Mouse (Mus musculus) liver, embryonic 14.5 days (tissue): ENCODE data around the gene Nop16. TPM values are rescaled to one million over a fixed set of nuclear protein-coding genes. Genes with fewer than 3 reads are reported as not detected.

Source experiments
- ATAC-seq: fragments of 200-750 bp; cut with Nextera tagmentation; 2 replicates; pipeline ENCODE4 v1.8.0; 2017; ENCODE audit warnings: moderate number of reproducible peaks, mild to moderate bottlenecking, moderate library complexity; ENCODE audit not compliant: insufficient read depth
- DNase-seq, 3 experiments: peaks; one replicate each; pipeline ENCODE4 v3.0.0-alpha.2; 2012 to 2013; ENCODE audit warnings: low read depth in 3 of 3, low spot score in 3 of 3
- H3K27ac ChIP-seq: fragments of 300-500 bp; sonication (generic); 2 replicates; pipeline ENCODE4 v1.5.1; 2014; ENCODE audit warnings: moderate library complexity, mild to moderate bottlenecking, control low read depth, inconsistent platforms
- H3K27me3 ChIP-seq: fragments of 300-500 bp; sonication (generic); 2 replicates; pipeline ENCODE4 v1.6.1; 2014; ENCODE audit warnings: mild to moderate bottlenecking, low read length, moderate library complexity; ENCODE audit not compliant: control insufficient read depth, insufficient read depth
- H3K36me3 ChIP-seq: fragments of 300-500 bp; sonication (generic); replicated peaks from 2 replicates; pipeline ENCODE4 v1.6.1; 2014; ENCODE audit warnings: low read depth; ENCODE audit not compliant: control insufficient read depth, insufficient read depth
- H3K4me1 ChIP-seq, 2 experiments: fragments of 200-500 bp in 1 of 2; fragments of 300-500 bp in 1 of 2; sonication (generic) in 1 of 2; replicated peaks; 2 replicates each; pipeline ENCODE4 v1.6.1; 2012 to 2014; ENCODE audit warnings: antibody characterized with exemption in 1 of 2, inconsistent platforms in 1 of 2, low read length in 1 of 2; ENCODE audit not compliant: control insufficient read depth in 2 of 2, insufficient read depth in 2 of 2
- H3K4me2 ChIP-seq: fragments of 300-500 bp; sonication (generic); 2 replicates; pipeline ENCODE4 v1.6.1; 2014; ENCODE audit warnings: low read depth, mild to moderate bottlenecking, control low read depth, moderate library complexity
- H3K4me3 ChIP-seq, 2 experiments: fragments of 200-500 bp in 1 of 2; fragments of 300-500 bp in 1 of 2; sonication (generic) in 1 of 2; 2 replicates each; pipeline ENCODE4 v1.5.1; 2012 to 2014; ENCODE audit warnings: low read depth in 2 of 2, low read length in 2 of 2, mild to moderate bottlenecking in 2 of 2, control low read depth in 1 of 2, inconsistent platforms in 1 of 2, moderate library complexity in 1 of 2; ENCODE audit not compliant: insufficient read depth in 1 of 2
- H3K9ac ChIP-seq: fragments of 300-500 bp; sonication (generic); replicated peaks from 2 replicates; pipeline ENCODE4 v1.6.1; 2014; ENCODE audit warnings: mild to moderate bottlenecking, control low read depth, moderate library complexity
- H3K9me3 ChIP-seq: fragments of 300-500 bp; sonication (generic); 2 replicates; pipeline ENCODE4 v1.6.1; 2016; ENCODE audit warnings: low read length, mixed read lengths; ENCODE audit not compliant: control insufficient read depth
- CTCF ChIP-seq: IDR thresholded peaks from 2 replicates; pipeline ENCODE4 v1.5.1; 2016; ENCODE audit warnings: antibody characterized with exemption, low read depth, control low read depth
- EP300 ChIP-seq: IDR thresholded peaks from 2 replicates; pipeline ENCODE4 v1.6.1; 2016; ENCODE audit warnings: antibody characterized with exemption, low read depth
- WGBS: fragments of 180-500 bp; shearing (Covaris S2); extraction: QIAGEN DNeasy Blood & Tissue Kit; methylation state at CpG from one replicate; pipeline ENCODE4 v1.1.7; 2014; ENCODE audit not compliant: insufficient replicate concordance; 5-methylcytosine and 5-hydroxymethylcytosine counted together
- microRNA-seq: library from miRNA; unstranded; fragments of <30 nt; microRNA quantifications from one replicate; pipeline ENCODE4, GENCODE M21; 2016
- polyA plus RNA-seq, 2 experiments: library from polyadenylated mRNA; depleted of rRNA in 1 of 2; stranded (reverse) in 1 of 2; unstranded in 1 of 2; fragments of >200 nt; fragmentation: Nextera tagmentation in 1 of 2; extraction: Ambion mirVana in 1 of 2; gene quantifications; 2 replicates each; pipeline versions ENCODE4 v1.2.1 to v1.2.3; 2012 to 2014

Gene Nop16
- polyA plus RNA-seq, 2 experiments = 20.6 to 26.3 TPM

GRCm38 (mm10) chr13:54556796-54557195, 33.1 kb downstream of the Nop16 start:
- H3K9me3 ChIP-seq = no peaks in the 10 kb centered on the region
- no peak overlapping the region for H3K4me2 ChIP-seq
- H3K36me3 ChIP-seq = peaks cover 38% of the 10 kb centered on the region
- DNase-seq = no peak
- H3K27ac ChIP-seq = no peak overlapping the region
- H3K4me3 ChIP-seq = no peak overlapping the region
- TF ChIP-seq CTCF (no peak), EP300 (no peak)
- H3K9ac ChIP-seq = no peak overlapping the region
- no peak for ATAC-seq
- 77% methylated on average over 3 of the region's 3 CpGs for WGBS
- H3K4me1 ChIP-seq = no peaks in the 10 kb centered on the region
- no peaks in the 10 kb centered on the region for H3K27me3 ChIP-seq

GRCm38 (mm10) chr13:54556176-54556575, 33.7 kb downstream of the Nop16 start:
- no peak overlapping the region for H3K4me2 ChIP-seq
- no peaks in the 10 kb centered on the region for H3K4me1 ChIP-seq
- H3K27ac ChIP-seq = no peak overlapping the region
- H3K4me3 ChIP-seq = no peak overlapping the region
- no peaks in the 10 kb centered on the region for H3K9me3 ChIP-seq
- DNase-seq = no peak
- TF ChIP-seq CTCF (no peak), EP300 (no peak)
- 80% methylated on average over 9 of the region's 9 CpGs for WGBS
- peaks cover 43% of the 10 kb centered on the region for H3K36me3 ChIP-seq
- no peak for ATAC-seq
- H3K9ac ChIP-seq = no peak overlapping the region
- no peaks in the 10 kb centered on the region for H3K27me3 ChIP-seq

- no peaks in the 10 kb centered on the region for H3K27me3 ChIP-seq
- no peaks in the 10 kb centered on the region; a peak in 1 of 4 replicates for H3K4me1 ChIP-seq
- H3K36me3 ChIP-seq = peaks cover 13% of the 10 kb centered on the region
- no peak overlapping the region for H3K27ac ChIP-seq
- H3K9ac ChIP-seq = no peak overlapping the region
- 76% methylated on average over 7 of the region's 7 CpGs for WGBS
- no peak for ATAC-seq
- no peak overlapping the region for H3K4me3 ChIP-seq
- TF ChIP-seq EP300 = no peak
- no peak for TF ChIP-seq CTCF
- H3K4me2 ChIP-seq = no peak overlapping the region
- DNase-seq = no peak
- H3K9me3 ChIP-seq = no peaks in the 10 kb centered on the region
Measured at GRCm38 (mm10) chr13:54548036-54548435, 41.9 kb downstream of the Nop16 start.

Small RNAs within 50 kb of the gene (microRNA-seq; reads per million reads assigned to microRNA genes)
- gene Gm24195 = not detected

Other genes with a start within 250 kb of the Nop16 start
- 0.39 and 0.49 TPM in 2 replicates for gene Cplx2, start 218.7 kb downstream of the Nop16 start, polyA plus RNA-seq (2012; rRNA removed)
- 0.24 and 0.28 TPM in 2 replicates for gene Cplx2, start 218.7 kb downstream of the Nop16 start, polyA plus RNA-seq (2014; fragmentation: Nextera tagmentation; extraction: Ambion mirVana)
- 15.7 and 21.3 TPM in 2 replicates for gene Thoc3, start 121.2 kb downstream of the Nop16 start, polyA plus RNA-seq (2012; rRNA removed)
- 46.6 and 48.4 TPM in 2 replicates for gene Thoc3, start 121.2 kb downstream of the Nop16 start, polyA plus RNA-seq (2014; fragmentation: Nextera tagmentation; extraction: Ambion mirVana)
- gene Simc1, start 86.3 kb downstream of the Nop16 start, polyA plus RNA-seq (2012; rRNA removed) = 2.5 and 2.8 TPM in 2 replicates
- 1.5 and 2.0 TPM in 2 replicates for gene Simc1, start 86.3 kb downstream of the Nop16 start, polyA plus RNA-seq (2014; fragmentation: Nextera tagmentation; extraction: Ambion mirVana)
- 22.2 TPM in 2 replicates for gene 4833439L19Rik, start 24.7 kb downstream of the Nop16 start, polyA plus RNA-seq (2012; rRNA removed)
- 36.1 and 45.1 TPM in 2 replicates for gene 4833439L19Rik, start 24.7 kb downstream of the Nop16 start, polyA plus RNA-seq (2014; fragmentation: Nextera tagmentation; extraction: Ambion mirVana)
- 5.6 and 6.8 TPM in 2 replicates for gene Arl10, start 15.1 kb downstream of the Nop16 start, polyA plus RNA-seq (2012; rRNA removed)
- gene Arl10, start 15.1 kb downstream of the Nop16 start, polyA plus RNA-seq (2014; fragmentation: Nextera tagmentation; extraction: Ambion mirVana) = 4.2 and 4.9 TPM in 2 replicates
- gene Higd2a, start 117 bp upstream of the Nop16 start, polyA plus RNA-seq (2012; rRNA removed) = 55.7 and 57.7 TPM in 2 replicates
- gene Higd2a, start 117 bp upstream of the Nop16 start, polyA plus RNA-seq (2014; fragmentation: Nextera tagmentation; extraction: Ambion mirVana) = 112 and 113 TPM in 2 replicates
- 11.1 and 15.2 TPM in 2 replicates for gene Cltb, start 21.3 kb upstream of the Nop16 start, polyA plus RNA-seq (2012; rRNA removed)
- 30.6 and 33.3 TPM in 2 replicates for gene Cltb, start 21.3 kb upstream of the Nop16 start, polyA plus RNA-seq (2014; fragmentation: Nextera tagmentation; extraction: Ambion mirVana)
- 9.5 and 11.0 TPM in 2 replicates for gene Faf2, start 31.7 kb upstream of the Nop16 start, polyA plus RNA-seq (2012; rRNA removed)
- 31.2 and 36.9 TPM in 2 replicates for gene Faf2, start 31.7 kb upstream of the Nop16 start, polyA plus RNA-seq (2014; fragmentation: Nextera tagmentation; extraction: Ambion mirVana)
- gene Rnf44, start 103.8 kb upstream of the Nop16 start, polyA plus RNA-seq (2012; rRNA removed) = 26.5 and 31.7 TPM in 2 replicates
- 25.3 and 33.1 TPM in 2 replicates for gene Rnf44, start 103.8 kb upstream of the Nop16 start, polyA plus RNA-seq (2014; fragmentation: Nextera tagmentation; extraction: Ambion mirVana)
- gene Cdhr2, start 111.4 kb upstream of the Nop16 start, polyA plus RNA-seq (2012; rRNA removed) = 6.6 and 7.6 TPM in 2 replicates
- 8.6 and 8.9 TPM in 2 replicates for gene Cdhr2, start 111.4 kb upstream of the Nop16 start, polyA plus RNA-seq (2014; fragmentation: Nextera tagmentation; extraction: Ambion mirVana)
- gene Gprin1, start 159.8 kb upstream of the Nop16 start, polyA plus RNA-seq (2012; rRNA removed) = 0.01 and 0.05 TPM in 2 replicates
- 0.03 TPM in 1 of 2 replicates, not detected in the other for gene Gprin1, start 159.8 kb upstream of the Nop16 start, polyA plus RNA-seq (2014; fragmentation: Nextera tagmentation; extraction: Ambion mirVana)
- 0.02 and 0.06 TPM in 2 replicates for gene Sncb, start 176.5 kb upstream of the Nop16 start, polyA plus RNA-seq (2012; rRNA removed)
- gene Sncb, start 176.5 kb upstream of the Nop16 start, polyA plus RNA-seq (2014; fragmentation: Nextera tagmentation; extraction: Ambion mirVana) = not detected in 2 replicates
- gene Eif4e1b, start 193.9 kb upstream of the Nop16 start, polyA plus RNA-seq (2012; rRNA removed) = not detected in 2 replicates
- not detected in 2 replicates for gene Eif4e1b, start 193.9 kb upstream of the Nop16 start, polyA plus RNA-seq (2014; fragmentation: Nextera tagmentation; extraction: Ambion mirVana)
- 0.28 and 0.47 TPM in 2 replicates for gene Tspan17, start 199.3 kb upstream of the Nop16 start, polyA plus RNA-seq (2012; rRNA removed)
- gene Tspan17, start 199.3 kb upstream of the Nop16 start, polyA plus RNA-seq (2014; fragmentation: Nextera tagmentation; extraction: Ambion mirVana) = 0.58 and 0.99 TPM in 2 replicates